Mouse (Mus musculus) testis, adult 2 months (tissue): ENCODE data around the gene Vamp3.

Source experiments
- CTCF ChIP-seq: fragments of 200-500 bp; IDR thresholded peaks from 2 replicates; pipeline ENCODE4 v1.5.1; 2012; ENCODE audit warnings: low read depth, mild to moderate bottlenecking, inconsistent platforms, low read length, moderate library complexity; ENCODE audit not compliant: control insufficient read depth, insufficient read depth, insufficient replicate concordance
- POLR2A ChIP-seq: fragments of 200-500 bp; IDR thresholded peaks from 2 replicates; pipeline ENCODE4 v1.6.1; 2012; ENCODE audit warnings: low read depth, mild to moderate bottlenecking, inconsistent platforms, low read length, moderate library complexity; ENCODE audit not compliant: control insufficient read depth

- TF ChIP-seq CTCF: peak; percentile 46; the same call in 1 of the 2 replicates
- no peak for TF ChIP-seq POLR2A
Observed at GRCm38 (mm10) chr4:151027001-151027400, 30.8 kb downstream of the Vamp3 start.
